Mouse (Mus musculus) hindbrain, embryonic 14.5 days (tissue): ENCODE results near the gene Fzd4. TPM values are rescaled to one million over a fixed set of nuclear protein-coding genes. Genes with fewer than 3 reads are reported as not detected.

Experiments used
- ATAC-seq: fragments of 200-750 bp; cut with Nextera tagmentation; 2 replicates; pipeline ENCODE4 v1.8.0; 2017; ENCODE audit warnings: moderate number of reproducible peaks, mild to moderate bottlenecking, moderate TSS enrichment, moderate library complexity; ENCODE audit not compliant: low FRiP score
- DNase-seq: peaks from one replicate; pipeline ENCODE4 v3.0.0-alpha.2; 2015; ENCODE audit warnings: low spot score
- H3K27ac ChIP-seq: fragments of 300-500 bp; sonication (generic); 2 replicates; pipeline ENCODE4 v1.5.1; 2014; ENCODE audit warnings: mild to moderate bottlenecking, moderate library complexity
- H3K27me3 ChIP-seq: fragments of 300-500 bp; sonication (generic); 2 replicates; pipeline ENCODE4 v1.6.1; 2014; ENCODE audit warnings: mild to moderate bottlenecking, low read length, mixed read lengths; ENCODE audit not compliant: control insufficient read depth, insufficient read depth
- H3K36me3 ChIP-seq: fragments of 300-500 bp; sonication (generic); replicated peaks from 2 replicates; pipeline ENCODE4 v1.6.1; 2014; ENCODE audit not compliant: control insufficient read depth, insufficient read depth
- H3K4me1 ChIP-seq: fragments of 300-500 bp; sonication (generic); replicated peaks from 2 replicates; pipeline ENCODE4 v1.6.1; 2014; ENCODE audit warnings: antibody characterized with exemption, low read length, mixed read lengths; ENCODE audit not compliant: control insufficient read depth, insufficient read depth
- H3K4me2 ChIP-seq: fragments of 300-500 bp; sonication (generic); replicated peaks from 2 replicates; pipeline ENCODE4 v1.6.1; 2014; ENCODE audit warnings: mild to moderate bottlenecking, moderate library complexity
- H3K4me3 ChIP-seq: fragments of 300-500 bp; sonication (generic); replicated peaks from 2 replicates; pipeline ENCODE4 v1.5.1; 2014; ENCODE audit warnings: mild to moderate bottlenecking, low read length
- H3K9ac ChIP-seq: fragments of 300-500 bp; sonication (generic); 2 replicates; pipeline ENCODE4 v1.6.1; 2014
- H3K9me3 ChIP-seq: fragments of 300-500 bp; sonication (generic); 2 replicates; pipeline ENCODE4 v1.6.1; 2016; ENCODE audit warnings: low read length; ENCODE audit not compliant: control insufficient read depth
- WGBS: fragments of 180-500 bp; shearing (Covaris S2); extraction: QIAGEN DNeasy Blood & Tissue Kit; methylation state at CpG from one replicate; pipeline ENCODE4 v1.1.7; 2014; 5-methylcytosine and 5-hydroxymethylcytosine counted together
- polyA plus RNA-seq: library from polyadenylated mRNA; unstranded; fragments of >200 nt; fragmentation: Nextera tagmentation; extraction: Ambion mirVana; gene quantifications from 2 replicates; pipeline ENCODE4 v1.2.1, GENCODE M21; 2014

Gene Fzd4
- polyA plus RNA-seq, 1 experiment from 2014 or later = 4.1 TPM

GRCm38 (mm10) chr7:89371623-89372295 is 32.4 kb upstream of the Fzd4 start:
- Histone ChIP-seq H3K4me2 (no peak overlapping the region), H3K27me3 (peaks cover 5% of the 10 kb centered on the region; the same call in 1 of the 2 replicates), H3K4me1 (no peaks in the 10 kb centered on the region), H3K4me3 (no peak overlapping the region), H3K27ac (no peak overlapping the region), H3K9me3 (no peaks in the 10 kb centered on the region), H3K36me3 (no peaks in the 10 kb centered on the region), H3K9ac (no peak overlapping the region)
- DNase-seq (no peak), ATAC-seq (no peak)
- 80% methylated on average over 6 of the region's 6 CpGs for WGBS

- 47% methylated on average over 7 of the region's 7 CpGs for WGBS
- Histone ChIP-seq H3K4me2 (no peak overlapping the region), H3K36me3 (no peaks in the 10 kb centered on the region), H3K4me1 (no peaks in the 10 kb centered on the region), H3K27ac (no peak overlapping the region), H3K9ac (no peak overlapping the region), H3K27me3 (no peaks in the 10 kb centered on the region), H3K9me3 (no peaks in the 10 kb centered on the region), H3K4me3 (no peak overlapping the region)
- no peak for ATAC-seq
- no peak for DNase-seq
Observed at GRCm38 (mm10) chr7:89380935-89381705, 23.0 kb upstream of the Fzd4 start.

- DNase-seq = no peak
- no peak overlapping the region for H3K4me2 ChIP-seq
- H3K27ac ChIP-seq = no peak overlapping the region
- no peak overlapping the region for H3K4me3 ChIP-seq
- 94% methylated on average over 3 of the region's 3 CpGs for WGBS
- H3K36me3 ChIP-seq = no peaks in the 10 kb centered on the region
- ATAC-seq = no peak
- no peaks in the 10 kb centered on the region for H3K27me3 ChIP-seq
- no peak overlapping the region for H3K9ac ChIP-seq
- no peaks in the 10 kb centered on the region for H3K9me3 ChIP-seq
- H3K4me1 ChIP-seq = no peaks in the 10 kb centered on the region
Observed at GRCm38 (mm10) chr7:89382892-89383291, 21.3 kb upstream of the Fzd4 start.

GRCm38 (mm10) chr7:89388981-89389380 is 15.2 kb upstream of the Fzd4 start:
- no peak for DNase-seq
- Histone ChIP-seq H3K36me3 (no peaks in the 10 kb centered on the region), H3K4me2 (no peak overlapping the region), H3K27me3 (no peaks in the 10 kb centered on the region), H3K27ac (no peak overlapping the region), H3K4me3 (no peak overlapping the region), H3K4me1 (no peaks in the 10 kb centered on the region), H3K9me3 (no peaks in the 10 kb centered on the region), H3K9ac (no peak overlapping the region)
- 90% methylated on average over 3 of the region's 3 CpGs for WGBS
- no peak for ATAC-seq

- Histone ChIP-seq H3K9me3 (no peaks in the 10 kb centered on the region), H3K9ac (no peak overlapping the region), H3K36me3 (no peaks in the 10 kb centered on the region), H3K4me1 (no peaks in the 10 kb centered on the region), H3K27me3 (no peaks in the 10 kb centered on the region), H3K4me3 (no peak overlapping the region), H3K4me2 (no peak overlapping the region), H3K27ac (no peak overlapping the region)
- DNase-seq (no peak), ATAC-seq (no peak)
- WGBS = 83% methylated on average over 2 of the region's 2 CpGs
Observed at GRCm38 (mm10) chr7:89390660-89391059, 13.5 kb upstream of the Fzd4 start.

GRCm38 (mm10) chr7:89391281-89391680 is 12.9 kb upstream of the Fzd4 start:
- no peaks in the 10 kb centered on the region for H3K4me1 ChIP-seq
- no peaks in the 10 kb centered on the region for H3K9me3 ChIP-seq
- DNase-seq = no peak
- no peak overlapping the region for H3K4me2 ChIP-seq
- H3K9ac ChIP-seq = no peak overlapping the region
- 96% methylated on average over 3 of the region's 3 CpGs for WGBS
- no peaks in the 10 kb centered on the region for H3K36me3 ChIP-seq
- no peak overlapping the region for H3K4me3 ChIP-seq
- H3K27me3 ChIP-seq = no peaks in the 10 kb centered on the region
- H3K27ac ChIP-seq = no peak overlapping the region
- ATAC-seq = no peak

GRCm38 (mm10) chr7:89391831-89392230 is 12.3 kb upstream of the Fzd4 start:
- WGBS = 86% methylated on average over 4 of the region's 4 CpGs
- Histone ChIP-seq H3K4me3 (no peak overlapping the region), H3K4me1 (no peaks in the 10 kb centered on the region), H3K9ac (no peak overlapping the region), H3K27me3 (no peaks in the 10 kb centered on the region), H3K9me3 (no peaks in the 10 kb centered on the region), H3K27ac (no peak overlapping the region), H3K36me3 (no peaks in the 10 kb centered on the region), H3K4me2 (no peak overlapping the region)
- DNase-seq (peak; percentile 16), ATAC-seq (no peak)

GRCm38 (mm10) chr7:89392388-89392787 is 11.8 kb upstream of the Fzd4 start:
- Histone ChIP-seq H3K9ac (no peak overlapping the region), H3K36me3 (no peaks in the 10 kb centered on the region), H3K27me3 (no peaks in the 10 kb centered on the region), H3K9me3 (no peaks in the 10 kb centered on the region), H3K27ac (no peak overlapping the region), H3K4me2 (no peak overlapping the region), H3K4me3 (no peak overlapping the region), H3K4me1 (no peaks in the 10 kb centered on the region)
- DNase-seq = no peak
- WGBS = 80% methylated on average over 4 of the region's 4 CpGs
- ATAC-seq = no peak

- Histone ChIP-seq H3K4me2 (no peak overlapping the region), H3K9ac (no peak overlapping the region), H3K9me3 (no peaks in the 10 kb centered on the region), H3K27ac (no peak overlapping the region), H3K4me1 (no peaks in the 10 kb centered on the region), H3K36me3 (no peaks in the 10 kb centered on the region), H3K4me3 (no peak overlapping the region), H3K27me3 (no peaks in the 10 kb centered on the region)
- ATAC-seq = no peak
- WGBS = 100% methylated on average over 1 of the region's 1 CpGs
- DNase-seq = peak; percentile 13
Observed at GRCm38 (mm10) chr7:89392825-89393224, 11.3 kb upstream of the Fzd4 start.
